Mouse (Mus musculus) brown adipose tissue, adult 24 weeks (tissue): ENCODE measurements around the gene Zbed6. TPM values are rescaled to one million over a fixed set of nuclear protein-coding genes. Genes with fewer than 3 reads are reported as not detected.
"Not testable (repeated sequence)": the region's sequence is repeated elsewhere in the genome, so short reads cannot be mapped to it uniquely, and the experiment has no call there.

Experiments used
- H3K27ac ChIP-seq: fragments of 200-500 bp; replicated peaks from 2 replicates; pipeline ENCODE4 v1.5.1; 2012; ENCODE audit warnings: low read depth, mild to moderate bottlenecking, low read length
- H3K4me1 ChIP-seq: fragments of 200-500 bp; 2 replicates; pipeline ENCODE4 v1.6.1; 2012; ENCODE audit warnings: low read length, mixed read lengths; ENCODE audit not compliant: control insufficient read depth, insufficient read depth, insufficient read length
- H3K4me3 ChIP-seq: fragments of 200-500 bp; 2 replicates; pipeline ENCODE4 v1.5.1; 2012; ENCODE audit warnings: low read depth, mild to moderate bottlenecking, low read length, moderate library complexity; ENCODE audit not compliant: insufficient read depth
- polyA plus RNA-seq: library from polyadenylated mRNA; stranded (reverse); fragments of >200 nt; gene quantifications from 2 replicates; pipeline ENCODE4 v1.2.4, GENCODE M21; 2012; ENCODE audit not compliant: missing spikeins, insufficient read depth, insufficient read length

Zbed6 gene
- 0.79 and 1.2 TPM in 2 replicates for polyA plus RNA-seq

DNA sequence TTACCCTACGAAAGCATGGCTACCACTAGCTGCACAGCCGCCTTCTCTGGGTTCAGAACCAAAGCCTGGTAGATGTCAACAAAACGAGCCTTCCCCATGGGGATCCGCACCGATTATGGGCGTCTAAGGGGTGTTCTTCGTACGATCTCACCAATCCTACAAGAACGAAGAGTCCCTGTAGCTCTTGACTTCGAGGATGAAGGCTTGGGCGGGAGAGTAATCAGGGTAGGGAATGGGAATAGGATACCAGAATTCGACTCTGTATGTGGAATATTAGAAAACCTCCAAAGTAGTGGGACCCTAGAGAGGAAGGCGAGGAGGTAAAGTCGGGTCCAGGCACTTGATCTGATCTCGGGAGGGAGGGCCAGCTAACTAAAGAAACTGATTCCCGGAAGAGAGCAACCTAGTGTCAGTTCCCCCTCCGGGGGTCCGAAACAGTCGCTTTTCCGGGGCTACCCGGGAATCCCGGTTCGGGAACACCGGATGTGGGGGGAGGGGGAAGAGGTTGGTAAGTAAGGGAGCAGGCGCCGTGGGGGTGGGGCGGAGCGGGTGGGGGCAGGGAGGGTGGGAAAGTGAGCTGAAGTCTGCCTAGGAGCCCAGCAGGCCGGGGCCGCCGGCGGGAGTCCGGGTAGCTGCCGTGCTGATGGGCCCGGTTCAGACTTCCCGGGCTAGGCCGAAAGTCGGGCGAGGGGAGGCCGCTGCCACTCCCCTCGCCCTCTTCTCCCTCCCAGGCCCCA lies at the start of gene Zbed6:
Gene Zbed6 (minus strand): TSS at position 420 of the 737 bp plus-strand sequence.
- Histone ChIP-seq H3K27ac (peak within 1 kb of the TSS; percentile 97), H3K4me1 (peaks cover 9% of the 10 kb centered on the region; the same call in 1 of the 2 replicates), H3K4me3 (peak within 1 kb of the TSS; percentile 98)

DNA sequence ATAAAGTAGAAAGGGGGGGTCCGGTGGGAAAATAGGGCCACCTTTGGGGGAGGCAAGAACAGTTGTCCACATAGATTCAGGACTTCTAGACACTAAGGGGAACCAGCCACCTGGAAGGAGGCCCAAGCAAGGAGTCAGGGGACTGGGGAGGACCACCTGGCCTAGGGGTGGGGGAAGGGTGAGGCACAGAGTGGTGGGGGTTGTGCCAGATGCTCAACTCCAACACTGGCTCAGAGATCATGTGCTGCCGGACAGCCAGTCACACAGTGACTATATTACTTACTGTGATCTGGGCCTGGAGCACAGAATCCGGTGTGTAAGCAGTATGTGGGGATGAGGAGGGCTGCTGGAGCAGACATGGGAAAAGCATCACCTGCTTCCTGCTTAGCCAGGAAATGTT lies 48.6 kb upstream of the Zbed6 start:
- H3K27ac ChIP-seq = no peak overlapping the region
- H3K4me3 ChIP-seq = no peak overlapping the region
- no peaks in the 10 kb centered on the region; the same call in 1 of the 2 replicates for H3K4me1 ChIP-seq

DNA sequence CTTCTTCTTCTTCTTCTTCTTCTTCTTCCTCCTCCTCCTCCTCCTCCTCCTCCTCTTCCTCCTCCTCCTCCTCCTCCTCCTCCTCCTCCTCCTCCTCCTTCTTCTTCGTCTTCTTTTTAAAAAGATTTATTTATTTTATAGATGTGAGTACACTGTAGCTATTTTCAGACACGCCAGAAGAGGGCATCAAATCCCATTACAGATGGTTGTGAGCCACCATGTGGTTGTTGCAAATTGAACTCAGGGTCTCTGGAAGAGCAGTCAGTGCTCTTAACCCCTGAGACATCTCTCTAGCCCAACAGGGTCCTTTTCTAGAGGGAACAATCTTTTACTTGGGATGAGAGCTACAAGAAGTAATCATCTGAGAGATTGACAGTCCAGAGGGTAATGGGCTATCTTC lies 41.1 kb upstream of the Zbed6 start:
- not testable (repeated sequence) for H3K4me3 ChIP-seq, H3K27ac ChIP-seq, H3K4me1 ChIP-seq

GRCm38 (mm10) chr1:133697935-133698620 lies 37.4 kb upstream of the Zbed6 start:
- peaks cover 19% of the 10 kb centered on the region for H3K4me1 ChIP-seq
- no peak overlapping the region for H3K4me3 ChIP-seq
- H3K27ac ChIP-seq = no peak overlapping the region

GRCm38 (mm10) chr1:133695901-133696300 lies 35.2 kb upstream of the Zbed6 start:
- no peak overlapping the region for H3K27ac ChIP-seq
- H3K4me3 ChIP-seq = no peak overlapping the region
- peaks cover 19% of the 10 kb centered on the region for H3K4me1 ChIP-seq

GRCm38 (mm10) chr1:133694876-133695275 lies 34.2 kb upstream of the Zbed6 start:
- peaks cover 19% of the 10 kb centered on the region for H3K4me1 ChIP-seq
- H3K4me3 ChIP-seq = no peak overlapping the region
- no peak overlapping the region for H3K27ac ChIP-seq

DNA sequence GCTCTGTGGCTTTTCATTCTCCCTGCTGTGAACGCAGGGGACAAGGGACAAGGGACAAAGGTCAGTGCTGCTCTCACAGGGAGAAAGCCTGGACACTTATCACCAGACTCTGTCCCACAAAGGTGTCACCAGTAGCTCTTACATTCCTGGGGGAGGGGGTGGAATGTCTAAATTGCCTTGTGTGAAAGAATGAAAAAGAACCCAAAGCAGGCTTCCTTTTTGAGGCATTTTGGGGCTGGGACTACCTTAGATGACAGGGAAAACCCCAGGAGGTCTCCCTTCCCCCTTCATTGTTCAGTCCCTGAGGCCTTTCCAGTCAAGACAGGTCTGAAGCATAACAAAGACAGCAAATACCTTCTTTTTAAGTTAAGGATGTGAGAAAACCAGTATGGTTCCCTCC lies 33.6 kb upstream of the Zbed6 start:
- H3K4me1 ChIP-seq = peaks cover 19% of the 10 kb centered on the region
- no peak overlapping the region for H3K4me3 ChIP-seq
- no peak overlapping the region for H3K27ac ChIP-seq

DNA sequence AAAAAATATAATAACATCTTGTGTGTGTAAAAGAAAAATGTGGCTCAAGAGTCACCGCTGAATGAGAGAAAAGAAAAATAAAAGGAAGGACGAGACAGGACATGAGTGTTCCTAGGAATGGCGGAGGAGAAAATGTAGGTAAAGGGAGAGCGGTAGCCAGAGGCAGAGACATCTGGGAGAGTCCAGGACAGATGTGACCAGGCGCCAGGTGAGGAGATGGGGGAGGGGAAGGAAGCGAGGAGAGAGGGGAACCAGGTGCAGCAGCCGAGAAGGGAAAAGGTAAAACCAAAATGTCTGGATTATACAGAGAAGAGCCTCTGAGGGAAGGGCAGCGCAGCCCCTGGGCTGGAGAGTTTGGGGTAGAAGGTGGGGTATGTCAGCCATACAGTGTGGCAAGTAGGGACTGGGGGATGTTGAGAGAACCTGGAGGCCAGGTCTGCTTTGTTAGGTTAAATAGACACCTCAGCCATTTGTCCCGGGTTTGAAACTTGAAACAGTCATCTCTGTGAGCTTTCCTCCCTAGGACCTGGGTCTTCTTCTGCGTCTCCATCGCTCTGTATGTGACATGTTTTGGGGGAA lies 32.9 kb upstream of the Zbed6 start:
- Histone ChIP-seq H3K4me3 (no peak overlapping the region), H3K27ac (no peak overlapping the region), H3K4me1 (peaks cover 19% of the 10 kb centered on the region)

DNA sequence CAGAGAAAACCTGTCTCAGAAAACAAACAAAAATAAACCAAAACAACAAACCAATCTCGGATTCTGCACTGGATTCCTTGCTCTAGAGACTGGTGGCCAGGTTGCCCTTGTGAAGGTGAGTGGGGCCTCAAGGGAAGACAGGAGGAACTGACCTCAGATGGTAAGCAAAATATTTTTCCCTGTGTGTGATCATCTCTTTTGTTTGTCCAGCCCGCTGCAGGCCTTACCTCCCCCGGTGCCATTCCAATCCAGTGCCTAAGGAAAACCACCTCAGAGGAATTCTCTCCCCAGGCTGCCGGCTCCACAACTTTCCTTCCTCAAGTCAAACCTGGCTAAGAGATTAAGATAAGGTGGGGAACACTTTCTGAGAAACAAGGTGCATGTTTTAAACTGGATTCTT lies 31.5 kb upstream of the Zbed6 start:
- Histone ChIP-seq H3K4me1 (peaks cover 19% of the 10 kb centered on the region), H3K27ac (no peak overlapping the region), H3K4me3 (no peak overlapping the region)

- H3K27ac ChIP-seq = no peak overlapping the region
Observed at GRCm38 (mm10) chr1:133691046-133691445, 30.4 kb upstream of the Zbed6 start.

DNA sequence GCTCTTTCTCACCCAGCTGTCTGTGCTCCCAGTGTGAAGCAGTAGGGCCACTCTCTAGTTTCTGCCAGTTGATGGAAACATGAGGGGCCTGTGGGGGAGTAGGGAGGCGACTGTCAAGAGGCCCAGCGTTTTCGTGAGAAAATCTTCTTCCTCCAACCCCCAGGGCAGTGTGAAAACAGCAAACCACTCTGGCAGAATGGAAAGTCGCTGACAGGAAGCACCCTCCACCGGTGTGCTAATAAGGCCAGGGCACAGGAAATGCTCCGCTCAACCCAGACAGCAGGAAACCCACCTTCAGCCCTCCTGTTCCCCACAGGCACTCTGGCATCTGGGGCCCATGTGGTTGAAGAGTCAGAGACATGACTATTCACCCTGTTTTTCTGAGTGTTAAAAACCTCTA lies 29.2 kb upstream of the Zbed6 start, which contains the start of gene Lax1:
Gene Lax1 (minus strand): TSS at position 212 of the 400 bp plus-strand sequence.
- H3K27ac ChIP-seq = no peak within 1 kb of the TSS

More at GRCm38 (mm10) chr1:133691046-133691445, 30.4 kb upstream of the Zbed6 start:
- no peak overlapping the region for H3K4me3 ChIP-seq
- peaks cover 19% of the 10 kb centered on the region for H3K4me1 ChIP-seq

DNA sequence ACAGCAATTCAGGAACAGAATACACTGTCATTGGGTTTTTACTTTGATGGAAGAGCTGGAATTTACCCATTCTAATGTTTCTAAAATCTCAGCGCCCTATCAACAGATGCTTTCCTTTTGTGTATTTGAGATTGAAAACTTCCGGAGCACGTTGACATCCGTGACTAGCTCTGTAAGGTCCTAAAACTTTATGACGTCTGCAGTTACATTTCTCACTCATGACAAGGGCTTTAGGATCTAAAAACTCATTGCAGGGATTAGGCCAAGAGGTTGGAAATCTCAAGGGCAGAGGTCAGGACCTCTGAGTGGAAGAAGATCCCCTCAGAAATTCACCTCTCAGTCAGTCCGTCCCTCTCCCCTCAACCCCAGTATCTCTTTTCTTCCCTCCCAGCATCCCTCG lies 27.6 kb upstream of the Zbed6 start:
- H3K27ac ChIP-seq = no peak overlapping the region
- H3K4me3 ChIP-seq = no peak overlapping the region
- peaks cover 3% of the 10 kb centered on the region; the same call in 1 of the 2 replicates for H3K4me1 ChIP-seq

More for the DNA sequence above, 29.2 kb upstream of the Zbed6 start, which contains the start of gene Lax1:
- Histone ChIP-seq H3K4me1 (peaks cover 10% of the 10 kb centered on the region), H3K4me3 (no peak within 1 kb of the TSS)

DNA sequence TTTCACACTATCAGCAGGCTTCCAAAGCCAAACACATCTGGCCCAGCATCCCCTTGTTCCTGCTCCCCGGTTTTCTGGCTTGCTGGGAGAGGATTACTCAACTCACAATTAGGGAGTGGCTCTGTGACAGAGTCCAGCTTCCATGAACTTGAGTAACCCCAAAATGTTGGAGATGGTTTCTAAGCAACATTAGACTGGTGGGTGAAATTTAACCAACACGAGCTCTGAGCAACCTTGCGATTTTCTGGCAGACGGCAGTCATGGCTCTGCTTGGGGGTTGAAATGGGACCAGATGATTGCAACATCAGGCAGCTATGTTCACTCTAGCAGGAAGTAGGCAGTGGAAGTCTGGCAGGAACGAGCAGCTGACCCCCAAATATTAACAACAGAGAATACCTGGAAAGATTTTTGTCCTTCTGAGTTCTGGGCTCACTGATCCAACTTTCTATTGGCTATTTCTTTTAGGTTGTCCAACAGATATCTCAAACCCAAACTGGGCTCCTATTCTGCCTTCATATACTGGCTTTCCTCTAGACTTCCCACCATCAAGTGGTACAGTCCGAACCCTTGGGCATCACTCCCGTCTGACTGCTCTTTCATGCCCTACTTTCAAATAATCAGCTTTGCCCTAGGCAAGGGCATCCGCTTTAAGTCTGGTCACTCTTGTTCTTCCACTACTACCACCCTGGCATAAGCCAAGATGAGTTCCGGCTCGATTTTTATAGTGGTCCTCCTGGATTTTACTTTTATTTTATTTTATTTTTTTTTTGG lies 25.2 kb upstream of the Zbed6 start:
- 0 out of 2 replicates have a peak overlapping the region, but pooled peaks have one; percentile 12 for H3K27ac ChIP-seq
- H3K4me1 ChIP-seq = peaks cover 3% of the 10 kb centered on the region; the same call in 1 of the 2 replicates
- H3K4me3 ChIP-seq = no peak overlapping the region

- no peak overlapping the region for H3K4me3 ChIP-seq
- no peaks in the 10 kb centered on the region for H3K4me1 ChIP-seq
- H3K27ac ChIP-seq = no peak overlapping the region
Observed at GRCm38 (mm10) chr1:133671801-133672200, 11.1 kb upstream of the Zbed6 start.

GRCm38 (mm10) chr1:133671266-133671665 lies 10.6 kb upstream of the Zbed6 start:
- Histone ChIP-seq H3K27ac (no peak overlapping the region), H3K4me1 (no peaks in the 10 kb centered on the region), H3K4me3 (no peak overlapping the region)
